Mouse (Mus musculus): ENCODE measurements around the gene Tfeb. TPM values are rescaled to one million over a fixed set of nuclear protein-coding genes. Genes with fewer than 3 reads are reported as not detected.

The Tfeb gene
- polyA plus RNA-seq (2015; fragmentation: Nextera tagmentation; extraction: Ambion mirVana): 22.4 and 22.8 TPM in 2 replicates

GRCm38 (mm10) chr17:47736856-47737255, at the start of gene Tfeb:
TSS of gene Tfeb (plus strand) at chr17:47737030.
- Histone ChIP-seq H3K36me3 (no peaks in the 10 kb centered on the region), H3K27me3 (replicated peaks) (no peaks in the 10 kb centered on the region), H3K4me3 (replicated peaks) (peak within 1 kb of the TSS; percentile 85), H3K9ac (peak within 1 kb of the TSS; percentile 75), H3K4me1 (replicated peaks) (peaks cover 28% of the 10 kb centered on the region), H3K27ac (peak within 1 kb of the TSS; percentile 88), H3K4me2 (replicated peaks) (peak within 1 kb of the TSS; percentile 95), H3K9me3 (no peaks in the 10 kb centered on the region)
- ATAC-seq: peak; percentile 72
- WGBS: under 1% methylated on average over 44 of the region's 47 CpGs

- H3K4me3 ChIP-seq (replicated peaks): peak overlapping the region; percentile 71
- no peaks in the 10 kb centered on the region for H3K9me3 ChIP-seq
- H3K27ac ChIP-seq: peak overlapping the region; percentile 82
- peak overlapping the region; percentile 88 for H3K4me2 ChIP-seq (replicated peaks)
- ATAC-seq: peak; percentile 91
- under 1% methylated on average over 70 of the region's 70 CpGs for WGBS
- H3K27me3 ChIP-seq (replicated peaks): no peaks in the 10 kb centered on the region
- H3K36me3 ChIP-seq: peaks cover 17% of the 10 kb centered on the region
- peak overlapping the region; percentile 80 for H3K9ac ChIP-seq
- H3K4me1 ChIP-seq (replicated peaks): peaks cover 14% of the 10 kb centered on the region
Measured at GRCm38 (mm10) chr17:47687409-47688343, 49.2 kb upstream of the Tfeb start.

DNA sequence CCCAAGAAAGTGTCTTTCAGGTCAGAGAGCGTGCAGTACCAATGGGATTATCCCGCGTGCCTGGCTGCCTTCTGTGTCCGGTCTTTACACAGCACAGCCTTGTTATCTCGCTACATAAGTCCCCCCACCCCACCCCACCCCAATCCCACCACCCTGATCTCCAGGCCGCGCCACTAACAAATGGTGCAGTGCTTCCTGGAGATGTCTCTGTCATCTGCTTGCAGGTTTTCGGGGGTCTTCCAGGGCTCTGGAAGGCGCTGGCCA, 48.6 kb upstream of the Tfeb start, which contains the start of gene Tomm6:
Gene Tomm6 (minus strand): TSS at position 43 of the 264 bp plus-strand sequence.
- WGBS: 0% methylated on average over 9 of the region's 9 CpGs
- H3K4me3 ChIP-seq (replicated peaks): peak within 1 kb of the TSS; percentile 71
- no peak for ATAC-seq
- peak within 1 kb of the TSS; percentile 82 for H3K27ac ChIP-seq
- H3K4me2 ChIP-seq (replicated peaks): peak within 1 kb of the TSS; percentile 88
- H3K9ac ChIP-seq: peak within 1 kb of the TSS; percentile 80
- H3K36me3 ChIP-seq: peaks cover 17% of the 10 kb centered on the region
- H3K27me3 ChIP-seq (replicated peaks): no peaks in the 10 kb centered on the region; the same call in 1 of the 2 replicates
- H3K4me1 ChIP-seq (replicated peaks): peaks cover 14% of the 10 kb centered on the region
- H3K9me3 ChIP-seq: no peaks in the 10 kb centered on the region

- ATAC-seq: peak; percentile 72
- H3K36me3 ChIP-seq: peaks cover 17% of the 10 kb centered on the region
- H3K9me3 ChIP-seq: no peaks in the 10 kb centered on the region
- H3K4me3 ChIP-seq (replicated peaks): peak within 1 kb of the TSS; percentile 71
- H3K4me2 ChIP-seq (replicated peaks): peak within 1 kb of the TSS; percentile 88
- peaks cover 18% of the 10 kb centered on the region for H3K4me1 ChIP-seq (replicated peaks)
- no peaks in the 10 kb centered on the region; the same call in 1 of the 2 replicates for H3K27me3 ChIP-seq (replicated peaks)
- 1% methylated on average over 58 of the region's 58 CpGs for WGBS
- H3K9ac ChIP-seq: peak within 1 kb of the TSS; percentile 80
- peak within 1 kb of the TSS; percentile 82 for H3K27ac ChIP-seq
Measured at GRCm38 (mm10) chr17:47688608-47689575, 47.9 kb upstream of the Tfeb start, which contains the start of gene Frs3. TSS of gene Frs3 (plus strand) at chr17:47689030.

GRCm38 (mm10) chr17:47689894-47690293, 46.9 kb upstream of the Tfeb start:
- Histone ChIP-seq H3K9me3 (no peaks in the 10 kb centered on the region), H3K4me1 (replicated peaks) (peaks cover 23% of the 10 kb centered on the region), H3K4me3 (replicated peaks) (peak overlapping the region; percentile 71; the same call in 1 of the 2 replicates), H3K9ac (no peak overlapping the region), H3K27ac (no peak overlapping the region), H3K36me3 (peaks cover 7% of the 10 kb centered on the region), H3K4me2 (replicated peaks) (peak overlapping the region; percentile 88; the same call in 1 of the 2 replicates), H3K27me3 (replicated peaks) (no peaks in the 10 kb centered on the region; the same call in 1 of the 2 replicates)
- WGBS: 83% methylated on average over 8 of the region's 8 CpGs
- ATAC-seq: no peak

- H3K4me1 ChIP-seq (replicated peaks): peaks cover 23% of the 10 kb centered on the region
- H3K9me3 ChIP-seq: no peaks in the 10 kb centered on the region
- H3K27ac ChIP-seq: no peak overlapping the region
- no peaks in the 10 kb centered on the region; the same call in 1 of the 2 replicates for H3K27me3 ChIP-seq (replicated peaks)
- ATAC-seq: no peak
- no peak overlapping the region for H3K9ac ChIP-seq
- 86% methylated on average over 3 of the region's 3 CpGs for WGBS
- no peaks in the 10 kb centered on the region for H3K36me3 ChIP-seq
- no peak overlapping the region for H3K4me2 ChIP-seq (replicated peaks)
- H3K4me3 ChIP-seq (replicated peaks): no peak overlapping the region
Measured at GRCm38 (mm10) chr17:47691650-47692049, 45.2 kb upstream of the Tfeb start.

- H3K36me3 ChIP-seq: no peaks in the 10 kb centered on the region
- no peak for ATAC-seq
- peaks cover 15% of the 10 kb centered on the region for H3K4me1 ChIP-seq (replicated peaks)
- no peaks in the 10 kb centered on the region; the same call in 1 of the 2 replicates for H3K27me3 ChIP-seq (replicated peaks)
- peak overlapping the region; percentile 95 for H3K4me2 ChIP-seq (replicated peaks)
- H3K9me3 ChIP-seq: no peaks in the 10 kb centered on the region
- 33% methylated on average over 13 of the region's 13 CpGs for WGBS
- peak overlapping the region; percentile 79 for H3K4me3 ChIP-seq (replicated peaks)
- H3K9ac ChIP-seq: peak overlapping the region; percentile 81
- H3K27ac ChIP-seq: peak overlapping the region; percentile 71; the same call in 1 of the 2 replicates
Measured at GRCm38 (mm10) chr17:47693671-47694441, 43.0 kb upstream of the Tfeb start.

DNA sequence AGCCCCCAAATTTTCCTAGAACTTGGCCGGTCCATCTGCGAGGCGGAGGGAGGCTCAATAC, 42.6 kb upstream of the Tfeb start, which contains the start of gene Gm21981:
Gene Gm21981 (minus strand): TSS at position 14 of the 61 bp plus-strand sequence.
- 2% methylated on average over 3 of the region's 3 CpGs for WGBS

GRCm38 (mm10) chr17:47694503-47695336, 42.1 kb upstream of the Tfeb start, which contains the start of gene Prickle4:
TSS of gene Prickle4 (minus strand) at chr17:47694736.
- Histone ChIP-seq H3K27me3 (replicated peaks) (no peaks in the 10 kb centered on the region; the same call in 1 of the 2 replicates), H3K4me1 (replicated peaks) (peaks cover 17% of the 10 kb centered on the region; the same call in 1 of the 2 replicates), H3K36me3 (no peaks in the 10 kb centered on the region), H3K4me2 (replicated peaks) (peak within 1 kb of the TSS; percentile 95), H3K4me3 (replicated peaks) (peak within 1 kb of the TSS; percentile 79), H3K27ac (peak within 1 kb of the TSS; percentile 71), H3K9ac (peak within 1 kb of the TSS; percentile 81), H3K9me3 (no peaks in the 10 kb centered on the region)
- WGBS: under 1% methylated on average over 82 of the region's 82 CpGs
- peak; percentile 94 for ATAC-seq

More for the DNA sequence above, 42.6 kb upstream of the Tfeb start, which contains the start of gene Gm21981:
- H3K36me3 ChIP-seq: no peaks in the 10 kb centered on the region
- no peaks in the 10 kb centered on the region for H3K9me3 ChIP-seq
- peaks cover 16% of the 10 kb centered on the region for H3K4me1 ChIP-seq (replicated peaks)
- peak within 1 kb of the TSS; percentile 79 for H3K4me3 ChIP-seq (replicated peaks)
- no peak for ATAC-seq
- peak within 1 kb of the TSS; percentile 71 for H3K27ac ChIP-seq
- H3K9ac ChIP-seq: peak within 1 kb of the TSS; percentile 81
- H3K4me2 ChIP-seq (replicated peaks): peak within 1 kb of the TSS; percentile 95
- H3K27me3 ChIP-seq (replicated peaks): no peaks in the 10 kb centered on the region; the same call in 1 of the 2 replicates

- peaks cover 20% of the 10 kb centered on the region; the same call in 1 of the 2 replicates for H3K4me1 ChIP-seq (replicated peaks)
- peak overlapping the region; percentile 61; the same call in 1 of the 2 replicates for H3K27ac ChIP-seq
- under 1% methylated on average over 23 of the region's 23 CpGs for WGBS
- H3K36me3 ChIP-seq: 0 out of 2 replicates have a peak, but pooled peaks cover 3% of the 10 kb centered on the region
- peak overlapping the region; percentile 95 for H3K4me2 ChIP-seq (replicated peaks)
- H3K9ac ChIP-seq: peak overlapping the region; percentile 81
- H3K4me3 ChIP-seq (replicated peaks): peak overlapping the region; percentile 79
- no peak; the same call in 1 of the 2 replicates for ATAC-seq
- no peaks in the 10 kb centered on the region for H3K9me3 ChIP-seq
- H3K27me3 ChIP-seq (replicated peaks): no peaks in the 10 kb centered on the region; the same call in 1 of the 2 replicates
Measured at GRCm38 (mm10) chr17:47695337-47695710, 41.5 kb upstream of the Tfeb start.
